Mouse (Mus musculus) retina, embryonic 14.5 days (tissue): Measurements from ENCODE around the gene Ccdc177.
"Not testable (repeated sequence)": the region's sequence is repeated elsewhere in the genome, so short reads cannot be mapped to it uniquely, and the experiment has no call there.

Experiments used
- DNase-seq: peaks from one replicate; pipeline ENCODE4 v3.0.0-alpha.2; 2015; ENCODE audit warnings: low spot score

Gene Ccdc177

DNA sequence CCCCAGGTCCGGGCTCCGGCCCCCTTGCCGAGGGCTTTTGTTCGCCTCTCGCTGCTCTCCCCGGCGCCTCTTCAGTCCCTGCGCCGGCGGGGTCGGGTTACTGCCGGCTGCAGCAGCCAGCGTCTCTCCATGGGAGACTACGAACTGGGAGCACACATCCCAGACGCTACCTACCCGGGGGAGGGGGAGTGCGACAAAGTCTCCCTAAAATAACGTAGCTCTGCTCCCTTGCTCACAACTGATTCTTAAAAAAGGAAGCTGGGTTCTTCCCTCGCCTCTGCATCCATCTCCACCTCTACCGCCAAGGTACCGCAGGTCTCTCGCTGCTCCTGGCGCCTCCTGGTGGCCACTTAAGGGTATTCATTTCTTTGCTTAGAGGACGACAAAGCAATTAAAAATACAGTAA, at the start of gene Ccdc177:
Gene Ccdc177, minus strand, starts transcription at position 292 of the 406 bp plus-strand sequence.
- DNase-seq, result peak; percentile 93

DNA sequence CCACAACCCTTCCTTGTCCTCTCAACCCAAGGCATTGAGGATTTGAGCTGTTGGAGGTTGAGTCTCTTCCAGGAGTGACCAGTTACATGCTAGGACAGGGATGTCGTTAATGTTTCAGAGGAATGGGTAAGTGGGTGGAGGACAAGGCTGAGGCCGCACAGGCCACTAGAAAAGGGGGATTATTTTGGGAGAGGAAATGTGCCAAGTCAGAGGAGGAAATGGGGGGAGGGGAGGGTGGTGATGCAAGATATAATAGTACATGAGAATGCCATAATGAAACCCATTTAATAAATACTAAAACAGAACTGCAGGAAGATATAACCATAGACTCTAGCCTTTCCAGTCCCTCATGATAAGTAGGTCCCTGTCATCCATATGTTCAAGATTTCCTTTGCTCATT, 49.5 kb upstream of the Ccdc177 start:
- no peak for DNase-seq

DNA sequence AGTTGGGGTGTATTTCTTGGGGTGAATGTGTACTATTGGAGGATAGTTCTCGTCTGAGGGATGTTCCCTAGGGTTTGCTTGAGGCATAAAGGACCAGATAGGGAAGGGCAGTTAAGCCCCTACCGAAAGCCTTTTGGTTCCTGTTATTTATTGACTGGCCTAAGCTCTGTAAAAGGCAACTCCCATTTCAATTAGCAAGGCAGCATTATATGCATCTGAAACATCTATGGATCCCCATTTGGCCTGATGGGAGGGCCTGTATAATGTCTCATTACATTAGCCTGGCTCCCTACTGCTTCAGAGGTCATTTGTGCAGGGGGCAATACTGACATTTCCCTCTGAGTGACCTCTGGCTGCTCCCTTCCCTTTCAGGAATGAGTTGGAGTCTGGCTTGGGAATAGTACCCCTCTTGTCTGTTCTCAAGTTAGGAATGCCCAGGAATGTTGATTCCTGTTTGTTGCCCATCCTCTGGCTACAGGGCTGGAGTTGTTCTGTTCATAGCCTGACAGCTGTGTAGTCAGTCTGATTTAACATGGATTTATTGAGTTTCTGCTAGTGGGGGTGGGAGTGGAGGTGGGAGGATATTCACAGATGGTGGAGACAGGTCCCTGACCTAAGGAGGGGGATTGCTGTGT, 47.1 kb upstream of the Ccdc177 start:
- DNase-seq, result peak; percentile 37

DNA sequence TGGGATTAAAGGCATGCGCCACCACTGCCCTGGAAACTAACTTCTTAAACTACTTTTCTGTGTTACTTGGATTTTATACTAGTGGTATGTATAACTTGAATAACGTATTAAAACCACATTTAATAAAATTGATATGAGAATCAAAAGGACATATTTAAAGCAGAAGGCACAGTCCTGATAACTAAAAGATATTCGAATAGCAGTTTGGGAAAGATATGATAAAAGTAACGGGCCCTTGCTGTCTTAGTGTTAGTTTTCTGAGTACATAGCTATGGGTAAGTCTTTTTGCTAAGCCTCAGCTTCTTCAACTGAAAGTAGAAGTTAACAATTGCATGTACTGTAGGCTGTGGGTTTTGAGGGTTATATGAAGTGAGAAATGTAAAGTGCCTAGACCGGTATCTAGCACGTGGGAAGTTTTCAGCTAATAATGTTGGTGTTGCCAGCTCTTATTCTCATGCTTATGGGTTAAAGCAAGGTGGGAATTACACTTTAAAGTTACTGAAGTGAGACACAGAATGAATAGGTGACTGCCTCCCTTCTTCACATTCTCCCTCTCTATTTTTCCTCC, 44.5 kb upstream of the Ccdc177 start:
- no peak for DNase-seq

DNA sequence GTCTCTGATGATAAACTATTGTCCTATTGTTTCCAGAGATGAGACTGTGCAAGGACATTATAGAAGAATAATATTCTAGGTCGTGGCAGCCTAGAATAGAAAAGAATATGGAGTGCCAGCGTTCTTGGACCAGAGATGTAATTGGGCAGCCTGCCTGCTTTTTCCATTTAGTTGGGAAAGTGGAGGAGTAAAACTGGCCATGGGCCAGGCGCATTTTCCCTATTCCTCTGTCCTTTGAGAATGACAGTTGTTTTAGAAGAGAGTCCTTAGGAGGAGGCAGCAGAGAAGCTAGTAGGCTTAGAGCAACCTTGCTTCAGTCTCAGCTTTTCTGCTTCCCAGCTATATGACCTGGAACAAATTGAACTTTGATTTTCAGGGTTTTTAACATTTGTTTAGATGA, 43.4 kb upstream of the Ccdc177 start:
- DNase-seq, result no peak

DNA sequence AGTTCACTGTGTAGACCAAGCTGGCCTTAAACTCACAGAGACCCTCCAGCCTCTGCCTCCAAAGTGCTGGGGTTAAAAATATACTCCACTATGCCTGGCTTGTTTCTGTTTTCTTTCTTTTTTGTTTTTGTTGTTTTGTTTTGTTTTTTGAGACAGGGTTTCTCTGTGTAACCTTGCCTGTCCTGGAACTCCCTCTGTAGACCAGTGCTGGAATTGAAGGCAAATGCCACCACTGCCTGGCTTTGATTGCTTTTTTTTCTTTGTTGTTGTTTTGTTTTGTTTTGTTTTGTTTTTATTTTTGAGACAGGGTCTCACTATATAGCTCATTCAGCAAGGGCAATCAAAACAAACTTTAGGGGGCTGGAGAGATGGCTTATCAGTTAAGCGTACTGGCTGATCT, 41.0 kb upstream of the Ccdc177 start:
- no peak for DNase-seq

DNA sequence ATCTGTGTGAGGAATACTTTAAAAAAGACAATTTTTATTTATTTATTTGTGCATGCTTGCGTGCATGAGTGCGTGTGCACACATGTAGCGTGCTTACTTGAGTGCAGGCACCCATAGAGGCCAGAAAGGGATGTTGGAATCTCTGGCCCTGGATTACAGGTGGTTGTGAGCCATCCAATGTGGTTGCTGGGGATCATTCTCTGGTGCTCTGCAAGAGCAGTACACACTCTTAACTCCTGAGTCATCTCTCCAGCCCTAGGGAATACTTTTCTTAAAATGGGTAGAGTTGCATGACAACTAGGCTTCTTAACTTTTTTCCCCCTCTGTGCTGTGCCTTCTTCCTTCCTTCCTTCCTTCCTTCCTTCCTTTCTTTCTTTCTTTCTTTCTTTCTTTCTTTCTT, 39.7 kb upstream of the Ccdc177 start:
- DNase-seq, result no peak

DNA sequence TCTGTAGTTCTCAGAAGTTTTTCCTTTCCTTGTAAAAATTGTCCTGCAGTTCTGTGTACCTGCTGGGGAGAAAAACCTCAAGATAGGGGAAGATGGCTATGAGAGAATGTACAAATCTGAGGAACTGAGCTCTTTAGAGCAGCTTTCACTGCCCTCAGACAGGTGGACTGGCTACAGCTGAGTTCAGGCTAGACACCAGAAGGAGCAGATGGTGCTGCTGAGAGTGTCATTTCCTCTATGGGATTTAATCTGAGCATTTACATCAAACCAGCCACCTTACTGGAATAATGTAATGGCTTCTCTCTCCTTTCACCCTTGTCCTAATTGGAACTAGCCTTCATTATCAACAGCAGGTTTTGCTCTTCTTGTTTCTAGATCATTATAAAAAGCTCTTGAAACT, 37.8 kb upstream of the Ccdc177 start:
- DNase-seq, result peak; percentile 39

DNA sequence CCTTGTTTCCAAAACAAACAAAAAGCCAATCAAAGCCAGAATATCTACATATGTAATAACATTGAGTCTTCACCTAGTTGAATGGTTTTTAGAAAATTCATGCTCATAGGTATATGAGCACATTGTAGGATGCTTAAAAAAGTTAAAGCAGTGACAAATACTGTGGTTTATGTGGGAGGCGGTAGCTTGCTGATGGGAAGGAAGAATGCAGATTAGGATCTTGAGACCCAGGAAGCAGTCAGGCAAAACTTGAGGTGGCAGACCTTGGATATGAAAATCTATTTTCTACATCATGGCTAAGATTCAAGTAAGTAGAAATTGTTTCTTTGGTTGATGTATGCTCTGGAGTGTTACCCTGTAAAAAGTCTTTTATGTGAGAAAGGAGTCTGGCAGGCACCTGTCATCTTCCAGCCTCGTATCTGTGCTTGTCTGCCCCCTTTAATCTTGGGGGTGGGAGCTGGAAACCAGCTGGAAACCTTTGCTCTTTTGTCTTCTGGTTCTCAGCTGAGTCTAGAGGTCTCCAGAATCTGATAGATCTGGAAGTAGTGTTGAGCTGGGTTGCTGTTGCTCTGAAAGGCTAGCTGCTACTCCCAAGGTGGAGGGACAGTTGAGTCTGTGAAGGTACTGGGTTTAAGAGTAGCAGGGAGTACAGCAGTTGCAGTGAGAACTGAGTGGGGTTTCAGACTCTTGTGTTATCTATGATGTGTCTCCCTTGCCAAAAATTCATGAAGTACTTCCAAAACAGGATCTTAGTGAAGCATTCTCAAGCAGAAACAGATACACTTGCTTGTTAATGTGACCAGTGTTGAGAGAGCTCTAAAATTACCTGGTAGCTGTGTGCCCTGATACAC, 34.7 kb upstream of the Ccdc177 start:
- DNase-seq, result no peak

DNA sequence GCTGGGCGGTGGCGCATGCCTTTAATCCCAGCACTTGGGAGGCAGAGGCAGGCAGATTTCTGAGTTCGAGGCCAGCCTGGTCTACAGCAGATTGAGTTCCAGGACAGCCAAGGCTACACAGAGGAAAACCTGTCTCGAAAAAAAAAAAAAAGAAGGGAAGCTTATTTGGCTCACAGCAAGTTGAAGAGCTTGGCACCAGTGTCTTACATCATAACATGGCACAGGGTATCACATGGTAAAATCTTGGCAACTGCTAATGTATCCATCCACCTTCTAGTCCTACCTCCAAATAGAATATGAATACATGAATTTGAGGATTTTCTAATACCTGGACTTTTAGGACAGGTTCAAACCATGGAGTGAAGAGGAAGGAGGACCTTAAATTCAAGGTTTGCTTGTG, 34.0 kb upstream of the Ccdc177 start:
- DNase-seq, result no peak

DNA sequence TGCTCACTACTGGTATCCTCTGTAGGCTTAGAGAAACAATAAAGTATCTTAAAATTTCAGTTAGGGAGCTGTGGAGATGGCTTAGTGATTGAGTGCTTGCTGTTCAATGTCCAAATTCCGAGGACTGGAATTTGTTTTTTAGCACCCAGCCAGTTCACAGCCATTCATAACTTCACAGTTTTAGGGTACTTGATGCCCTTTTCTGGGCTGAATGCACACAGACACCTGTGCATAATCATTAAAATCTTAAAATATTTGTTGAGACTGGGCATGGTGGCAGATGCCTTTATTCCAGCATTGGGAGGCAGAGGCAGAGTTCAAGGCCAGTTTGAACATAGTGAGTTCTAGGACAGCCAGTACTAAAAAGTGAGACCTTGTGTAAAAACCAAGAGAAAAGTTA, 33.0 kb upstream of the Ccdc177 start:
- DNase-seq, result no peak

DNA sequence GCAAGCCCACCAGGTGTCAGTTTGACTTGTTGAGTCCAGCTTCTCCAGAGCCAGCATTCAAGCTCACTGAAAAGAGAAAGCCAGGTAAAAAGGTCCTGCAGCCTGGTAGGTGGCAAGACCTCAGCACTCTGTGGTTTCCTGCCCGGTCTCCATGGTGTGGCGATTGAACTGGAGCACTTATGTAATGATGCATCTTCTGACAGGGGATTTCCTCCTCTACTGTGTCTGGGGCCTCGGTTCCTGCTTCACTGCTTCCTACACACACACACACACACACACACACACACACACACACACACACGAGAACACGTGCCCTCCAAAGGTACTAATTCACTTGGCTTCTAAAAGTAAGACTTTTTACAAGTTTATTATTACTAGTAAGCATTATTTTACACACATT, 32.4 kb upstream of the Ccdc177 start:
- no peak for DNase-seq

DNA sequence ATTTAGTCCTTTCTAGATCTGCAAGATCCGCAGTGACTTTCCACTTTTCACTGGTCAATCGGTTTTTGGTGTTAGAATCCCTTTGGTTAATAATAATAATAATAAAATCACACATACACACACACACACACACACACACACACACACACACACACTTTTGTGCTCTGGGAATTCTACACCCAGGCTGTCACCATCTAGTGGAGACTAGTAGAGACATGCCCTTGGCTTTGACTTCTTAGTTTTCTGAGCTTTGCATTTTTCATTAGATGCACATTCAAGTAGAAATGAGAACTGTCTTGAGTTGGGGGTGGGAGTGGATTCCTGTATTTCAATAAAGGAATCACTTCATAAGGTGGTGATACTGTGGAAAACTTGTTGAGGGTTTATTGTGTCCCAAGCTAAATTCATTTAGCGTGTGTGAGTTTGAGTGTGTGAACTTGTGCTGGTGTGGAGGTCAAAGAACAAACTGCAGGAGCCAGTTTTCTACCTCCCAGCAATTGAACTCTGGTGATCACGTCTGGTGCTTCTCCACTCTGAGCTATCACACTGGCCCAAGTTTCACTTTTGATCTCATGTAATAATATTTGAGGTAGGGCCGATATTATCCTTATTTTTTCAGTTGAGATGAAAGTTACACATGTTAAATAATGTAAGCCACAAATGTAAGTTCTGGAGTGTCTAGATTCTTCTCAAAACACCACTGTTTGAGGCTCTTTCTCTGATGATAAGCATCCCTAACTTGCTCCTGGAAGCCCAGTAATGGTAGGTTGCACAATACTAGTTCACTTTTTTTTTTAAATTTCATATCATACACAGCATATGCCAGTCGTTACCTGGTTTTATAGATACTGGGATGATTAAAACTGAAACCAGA, 31.3 kb upstream of the Ccdc177 start:
- peak; percentile 56 for DNase-seq

DNA sequence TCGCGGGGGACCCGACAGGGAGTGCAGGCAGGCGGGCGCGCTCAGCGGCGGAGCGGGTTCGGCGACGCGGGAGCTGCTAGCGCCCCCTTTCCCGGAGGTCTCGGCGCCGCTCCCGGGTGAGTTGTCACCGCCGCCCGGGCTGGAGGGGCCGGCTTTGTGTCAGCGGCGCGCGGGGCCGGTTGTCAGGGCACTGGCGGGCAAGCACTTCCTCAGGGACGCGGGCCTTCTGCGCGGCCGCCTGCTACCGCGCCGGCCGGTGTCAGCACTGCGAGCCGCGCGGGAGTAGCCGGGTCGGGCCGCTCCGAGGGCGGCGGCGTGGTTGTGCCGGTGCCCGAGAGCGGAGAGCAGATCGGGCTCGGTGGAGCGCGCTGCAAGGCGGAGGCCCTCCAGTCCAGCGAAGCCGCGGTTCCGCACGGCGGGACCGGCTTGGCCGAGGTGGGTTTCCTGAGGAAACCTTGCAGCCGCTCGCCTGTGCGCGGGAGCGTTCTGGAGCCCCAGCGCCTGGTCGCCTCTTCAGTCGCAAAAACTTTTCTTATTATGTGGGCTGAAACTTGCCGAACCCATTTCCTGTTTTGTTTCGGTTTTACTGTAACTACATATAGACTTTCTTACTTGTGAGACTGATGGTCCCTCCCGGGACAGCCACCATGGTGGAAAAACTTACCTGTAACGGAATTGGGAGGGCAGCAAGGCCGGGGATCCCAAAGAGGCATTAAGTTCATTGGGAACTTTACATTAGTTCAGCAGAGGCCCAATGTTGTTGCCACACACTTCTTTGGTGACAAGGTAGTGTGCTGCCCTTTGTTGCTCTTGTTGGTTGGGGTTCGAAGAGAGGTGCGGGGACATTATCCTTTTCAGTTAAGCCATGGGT, 30.4 kb upstream of the Ccdc177 start:
- peak; percentile 34 for DNase-seq

DNA sequence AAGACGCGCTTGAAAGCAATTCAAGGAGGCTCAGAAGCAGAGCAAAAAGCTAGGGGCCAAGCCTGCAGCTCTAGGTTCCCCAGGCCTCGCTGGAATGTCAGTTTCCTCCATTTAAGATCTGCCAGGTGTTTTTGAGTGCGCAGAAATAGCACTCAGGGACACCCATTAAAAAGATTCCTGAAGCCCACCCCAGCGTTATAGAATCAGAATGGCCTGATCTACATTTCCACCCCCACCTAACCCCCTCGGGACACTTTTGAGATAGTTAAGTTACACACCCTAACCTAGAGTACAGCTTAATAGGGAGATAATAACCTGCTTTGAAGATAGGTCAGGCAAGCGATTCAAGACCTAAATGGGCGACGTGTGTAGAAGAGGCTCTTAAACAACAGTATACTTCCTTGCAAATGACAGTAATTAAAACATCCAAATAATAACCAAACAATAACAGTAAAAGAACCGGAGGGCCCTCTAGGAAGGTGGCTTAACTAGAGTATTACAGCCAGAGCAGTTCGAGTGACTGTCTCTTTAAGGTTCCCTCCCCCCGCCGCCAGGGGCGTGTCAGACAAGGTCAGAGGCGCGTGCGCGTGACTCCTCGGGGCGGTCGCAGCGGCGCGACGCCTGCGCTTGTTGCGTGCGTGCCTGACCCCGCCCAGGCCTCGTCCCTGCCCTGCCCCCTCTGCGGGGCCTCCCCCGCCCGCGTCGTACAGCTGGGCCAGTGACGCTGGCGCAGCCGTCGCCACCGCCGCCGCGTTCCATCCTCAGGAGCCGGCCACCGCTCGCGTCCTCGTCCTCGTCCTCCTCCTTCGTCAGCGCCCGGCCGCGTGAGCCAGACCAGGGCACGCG, 29.6 kb upstream of the Ccdc177 start, which contains the start of gene Susd6:
Gene Susd6, plus strand, starts transcription at position 662 of the 846 bp plus-strand sequence.
- peak; percentile 99 for DNase-seq

DNA sequence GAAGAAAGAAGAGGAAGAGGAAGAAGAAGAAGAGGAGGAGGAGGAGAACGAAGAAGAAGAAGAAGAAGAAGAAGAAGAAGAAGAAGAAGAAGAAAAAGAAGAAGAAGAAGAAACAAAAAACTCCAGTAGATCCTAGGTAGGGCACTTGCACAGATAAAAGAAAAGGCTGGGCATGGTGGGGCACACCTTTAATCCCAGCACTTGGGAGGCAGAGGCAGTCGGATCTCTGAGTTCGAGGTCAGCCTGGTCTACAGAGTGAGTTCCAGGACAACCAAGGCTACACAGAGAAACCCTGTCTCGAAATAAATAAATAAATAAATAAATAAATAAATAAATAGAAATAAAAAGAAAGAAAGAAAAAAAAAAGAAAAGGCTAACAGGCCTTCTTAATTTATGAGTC, 28.8 kb upstream of the Ccdc177 start:
- not testable (repeated sequence) for DNase-seq

DNA sequence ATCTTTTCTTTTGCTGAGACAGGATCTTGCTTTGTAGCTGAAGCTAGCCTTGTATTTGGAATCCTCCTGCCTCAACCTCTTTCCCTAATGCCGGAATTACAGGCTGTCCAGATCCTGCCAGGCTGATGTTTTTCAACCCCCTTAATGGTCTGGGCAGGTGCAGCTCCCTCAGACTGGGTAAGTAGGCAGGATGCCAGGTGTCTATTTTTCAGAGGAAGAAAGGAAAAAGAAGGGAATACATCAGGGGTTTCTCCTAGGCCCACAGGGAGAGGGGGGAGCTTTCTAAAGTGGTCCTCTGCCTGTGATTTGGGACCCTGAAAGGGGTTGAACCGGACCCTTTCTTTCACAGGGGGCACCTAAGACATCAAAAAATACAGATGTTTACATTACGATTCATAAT, 27.7 kb upstream of the Ccdc177 start:
- no peak for DNase-seq

DNA sequence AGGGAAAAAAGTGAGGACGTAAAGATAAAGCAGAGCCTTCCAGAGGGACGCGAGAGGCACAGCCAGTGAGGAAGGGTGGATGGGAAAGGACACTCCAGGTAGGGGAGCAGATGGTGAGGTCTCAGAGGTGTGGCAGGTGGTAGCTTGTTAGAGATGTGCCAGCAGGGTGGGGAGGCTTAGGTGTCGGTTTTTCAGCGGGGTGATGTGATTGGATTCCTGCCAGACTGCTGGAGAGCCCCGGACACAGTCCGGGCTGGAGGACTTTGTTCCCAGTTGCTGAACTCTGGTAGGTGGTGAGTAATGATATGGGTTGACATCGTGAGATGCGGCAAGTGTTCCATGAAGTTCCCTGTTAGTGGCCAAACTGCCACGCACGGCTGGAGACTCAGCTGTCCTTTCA, 27.1 kb upstream of the Ccdc177 start:
- DNase-seq, result no peak

DNA sequence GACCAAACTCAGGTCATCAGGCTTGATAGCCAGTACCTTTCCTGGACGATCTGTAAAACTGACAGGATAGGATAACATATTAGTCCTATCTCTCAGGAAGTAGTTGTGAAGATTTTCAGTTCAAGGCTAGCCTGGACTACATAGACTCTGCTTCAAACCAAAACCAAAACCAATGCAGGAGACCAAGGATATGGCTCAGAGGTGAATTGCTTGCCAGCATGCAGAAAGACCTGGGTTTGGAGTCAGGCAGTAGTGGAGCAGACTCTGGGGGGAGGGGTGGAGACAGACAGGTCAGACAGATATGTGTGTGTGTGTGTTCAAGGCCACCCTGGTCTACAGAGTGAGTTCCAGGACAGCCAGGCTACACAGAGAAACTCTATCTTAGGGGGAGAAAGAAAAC, 26.1 kb upstream of the Ccdc177 start:
- DNase-seq, result no peak

DNA sequence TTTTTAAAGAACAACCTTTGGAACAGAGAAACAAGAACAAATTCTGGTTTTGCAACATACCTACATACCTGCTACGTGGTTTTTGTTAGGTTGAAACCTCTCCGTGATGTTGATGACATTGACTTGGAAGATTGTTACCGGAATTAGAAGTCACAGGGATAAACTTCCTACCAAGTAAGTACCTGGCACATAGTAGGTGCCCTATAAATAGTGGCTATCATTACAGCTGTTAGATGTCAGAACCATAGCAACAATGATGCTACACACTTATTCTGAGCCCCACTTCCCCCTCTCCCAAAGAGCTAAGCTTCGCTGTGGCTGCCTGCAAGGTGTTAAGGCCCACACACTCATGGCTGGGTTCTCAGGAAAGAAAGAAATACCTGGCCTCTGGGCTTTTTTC, 25.1 kb upstream of the Ccdc177 start:
- no peak for DNase-seq
